Mouse (Mus musculus): ENCODE measurements around the gene Apom.

Apom gene

DNA sequence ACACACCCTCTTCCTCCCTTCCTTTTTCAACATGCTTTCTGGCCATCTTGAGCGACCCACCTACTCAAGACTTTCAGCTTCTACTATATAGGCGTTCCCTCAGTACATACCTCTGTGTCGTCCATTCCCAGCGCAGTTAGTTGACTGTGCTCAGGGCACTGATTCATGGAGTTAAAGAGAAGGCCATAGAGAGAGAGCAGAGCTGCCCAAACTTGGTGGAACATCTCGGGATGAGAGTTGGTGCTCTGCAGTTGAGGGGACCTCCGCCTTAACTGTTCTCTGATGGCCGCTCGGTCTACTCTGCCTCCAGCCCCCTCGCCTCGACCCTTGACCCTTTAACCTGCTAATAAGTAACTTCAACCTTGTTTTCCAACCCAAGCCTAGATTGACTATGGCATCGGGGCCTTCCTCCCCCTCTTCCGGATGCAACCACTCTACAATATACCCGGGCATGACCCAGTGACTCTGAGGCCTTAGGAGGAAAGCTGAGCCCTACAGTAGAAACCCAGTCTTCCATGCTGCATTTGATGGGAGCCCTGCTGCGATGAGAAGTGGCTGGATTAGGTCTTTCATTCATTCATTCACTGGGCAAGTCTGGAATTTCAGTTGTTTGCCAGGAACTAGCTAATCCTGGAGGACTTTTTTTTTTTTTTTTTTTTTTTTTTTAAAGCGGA, at the start of gene Apom:
TSS of gene Apom (minus strand) at position 551 of the 674 bp plus-strand sequence.
- DNase-seq (ENCODE audit: low read depth): no peak

GRCm38 (mm10) chr17:35180093-35180492, 48.2 kb upstream of the Apom start:
- DNase-seq (ENCODE audit: low read depth): peak; percentile 35

DNA sequence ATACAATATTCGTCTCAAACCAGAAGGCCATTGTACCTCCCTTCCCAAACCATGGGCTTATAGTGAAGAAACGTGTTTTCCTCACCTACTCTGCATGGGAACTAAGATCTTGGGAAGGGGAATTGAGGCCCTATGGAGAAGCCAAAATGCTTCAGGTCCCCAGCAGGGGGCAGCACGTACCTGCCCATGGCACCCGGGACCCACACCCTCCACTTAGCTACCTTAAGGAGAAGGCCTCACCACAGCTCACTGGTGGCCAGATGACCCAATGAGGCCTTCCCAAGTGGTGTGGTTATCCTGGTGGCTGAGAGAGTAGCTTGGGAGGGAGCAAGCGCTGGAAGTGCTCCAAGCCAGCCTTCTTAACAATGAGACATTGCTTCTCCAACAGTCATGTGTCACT, 46.7 kb upstream of the Apom start:
- peak; percentile 90 for DNase-seq (ENCODE audit: low read depth)

DNA sequence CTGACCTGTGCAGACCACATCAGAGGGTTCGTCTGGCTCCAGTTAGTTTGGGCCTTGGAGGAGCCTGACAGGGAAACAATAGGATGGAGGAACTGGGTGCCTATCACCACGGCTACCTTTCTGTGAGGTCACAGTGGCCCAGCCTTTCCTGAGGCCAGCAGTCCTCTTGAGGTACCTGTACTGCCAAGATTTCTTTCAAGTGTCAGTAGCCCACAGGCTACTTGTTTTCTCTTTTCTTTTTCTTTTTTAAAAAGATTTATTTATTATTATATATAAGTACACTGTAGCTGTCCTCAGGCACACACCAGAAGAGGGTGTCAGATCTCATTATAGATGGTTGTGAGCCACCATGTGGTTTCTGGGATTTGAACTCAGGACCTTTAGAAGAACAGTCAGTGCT, 44.1 kb upstream of the Apom start, which contains the start of gene Aif1:
TSS of gene Aif1 (minus strand) at position 101 of the 400 bp plus-strand sequence.
- DNase-seq (ENCODE audit: low read depth): no peak

DNA sequence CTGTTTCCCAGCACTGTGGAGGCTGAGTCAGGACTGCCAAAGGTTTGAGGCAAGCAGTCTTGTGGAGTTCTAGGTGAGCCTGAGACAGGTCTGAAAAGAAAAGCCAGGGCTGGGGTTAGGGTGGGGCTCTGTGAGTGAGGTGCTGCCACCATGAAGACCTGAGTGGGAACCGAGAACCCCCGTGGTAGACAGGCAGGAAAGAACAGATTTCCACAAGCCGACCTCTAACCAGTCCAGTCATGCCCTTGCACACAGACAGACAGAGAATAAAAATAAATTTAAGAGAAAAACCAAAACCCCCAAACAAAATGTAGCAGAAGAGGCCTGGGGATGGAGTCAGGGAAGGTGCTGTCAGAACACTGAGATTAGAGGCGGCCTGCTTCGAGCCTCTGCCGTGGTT, 43.5 kb upstream of the Apom start:
- no peak for DNase-seq (ENCODE audit: low read depth)

- DNase-seq (ENCODE audit: low read depth): peak; percentile 51
Observed at GRCm38 (mm10) chr17:35174201-35174977, 42.5 kb upstream of the Apom start.

GRCm38 (mm10) chr17:35173329-35173728, 41.5 kb upstream of the Apom start:
- peak; percentile 76 for DNase-seq (ENCODE audit: low read depth)

DNA sequence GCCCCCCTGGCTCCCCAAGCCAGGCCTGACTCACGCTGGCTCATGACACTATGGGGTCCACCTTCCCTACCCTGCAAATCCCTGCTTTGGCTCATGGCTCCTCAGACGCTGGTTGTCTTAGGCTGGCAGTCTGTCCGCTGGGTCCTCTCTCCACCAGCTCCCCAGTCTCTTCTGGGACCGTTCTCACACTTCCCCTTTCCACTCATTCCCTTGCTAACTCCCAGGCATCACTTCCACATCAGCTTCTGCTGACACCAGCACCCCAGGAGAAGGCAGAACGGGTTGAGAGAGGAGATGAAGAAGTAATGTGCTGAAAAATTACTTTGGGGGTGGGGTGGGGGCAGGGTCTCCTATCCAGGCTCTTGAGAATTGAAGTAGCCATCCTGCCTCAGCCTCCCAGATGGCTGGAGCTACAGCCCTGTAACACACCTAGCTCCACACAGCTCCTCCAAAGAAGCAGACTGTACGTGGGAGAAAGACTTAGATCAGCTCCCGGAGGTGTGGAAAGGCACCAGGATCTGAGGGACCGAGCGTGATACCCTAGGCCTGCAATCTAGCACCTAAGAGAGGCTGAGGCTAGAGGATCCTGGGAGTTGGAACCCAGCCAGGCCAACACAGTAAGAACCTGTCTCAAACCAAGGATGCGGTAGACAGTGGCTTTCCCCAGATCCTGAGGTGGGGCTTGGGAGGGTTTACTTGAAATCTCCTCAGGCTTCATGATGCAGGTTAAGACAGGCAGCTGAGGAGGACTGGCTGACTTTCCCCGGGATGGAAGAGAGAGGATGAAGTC, 40.8 kb upstream of the Apom start:
- peak; percentile 80 for DNase-seq (ENCODE audit: low read depth)

GRCm38 (mm10) chr17:35168541-35169207, 36.8 kb upstream of the Apom start:
- peak; percentile 90 for DNase-seq (ENCODE audit: low read depth)

GRCm38 (mm10) chr17:35167794-35168193, 35.9 kb upstream of the Apom start:
- DNase-seq (ENCODE audit: low read depth): no peak

DNA sequence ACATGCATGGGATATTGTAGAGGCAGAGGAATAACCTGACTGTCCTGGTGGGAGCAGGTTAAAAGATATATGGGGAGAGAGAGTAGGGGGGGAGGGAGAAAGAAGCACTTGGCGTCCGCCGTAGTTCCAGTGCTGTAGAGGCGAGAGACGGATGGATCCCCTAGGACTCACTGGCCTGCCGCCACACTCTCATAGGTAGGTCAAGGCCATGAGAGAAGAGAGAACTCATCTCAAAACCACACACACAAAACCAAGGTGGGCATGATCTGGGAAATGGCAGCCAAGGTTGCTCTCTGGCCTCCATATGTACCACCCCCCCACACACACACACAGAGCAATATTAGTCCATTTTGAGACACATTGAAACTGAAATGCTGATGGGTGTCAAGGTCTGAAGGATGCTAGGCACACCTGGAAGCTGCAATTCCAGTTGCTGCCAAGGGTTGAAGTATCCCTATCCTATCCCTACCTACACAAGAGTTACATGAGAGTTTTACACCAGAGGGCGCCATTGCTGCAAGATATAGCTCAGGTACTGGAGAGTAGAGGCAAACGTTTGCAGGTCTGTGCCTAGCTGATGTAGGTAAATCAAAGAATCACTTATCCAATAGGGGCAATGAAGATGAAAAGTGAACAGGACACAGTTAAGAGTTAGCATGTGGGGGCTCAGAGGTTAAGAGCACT, 34.6 kb upstream of the Apom start:
- peak; percentile 94 for DNase-seq (ENCODE audit: low read depth)

DNA sequence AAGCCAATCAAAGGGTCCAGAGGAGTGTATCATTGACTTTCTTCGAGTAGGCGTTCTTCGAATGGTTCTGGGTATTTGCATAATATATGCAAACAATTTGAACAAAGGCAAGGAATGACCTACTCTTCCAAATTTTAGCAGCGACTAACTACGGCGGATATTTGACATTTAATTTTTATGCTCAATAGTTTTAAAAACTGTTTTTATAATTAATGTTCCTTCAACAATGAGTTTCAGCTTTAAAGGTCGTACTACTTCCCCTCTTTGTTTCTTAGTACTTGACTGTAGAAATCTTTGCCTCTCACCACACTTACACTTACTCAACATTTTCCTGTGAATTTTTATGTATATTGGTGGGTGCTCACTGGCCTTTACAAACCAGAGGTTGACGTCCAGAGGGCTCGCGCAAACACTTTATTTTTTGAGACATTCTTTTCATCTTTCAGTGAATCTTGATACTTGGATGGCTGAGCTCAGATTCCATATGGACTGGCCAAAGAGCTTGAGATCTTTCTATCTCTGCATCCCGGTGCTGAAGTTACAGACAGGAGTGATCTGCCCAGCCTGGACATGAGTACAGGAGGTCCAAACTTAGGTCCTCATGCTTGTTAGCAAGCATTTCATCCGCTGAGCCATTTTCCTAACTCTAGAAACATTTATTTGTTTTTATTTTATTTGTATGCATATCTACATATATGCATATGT, 33.8 kb upstream of the Apom start:
- no peak for DNase-seq (ENCODE audit: low read depth)

DNA sequence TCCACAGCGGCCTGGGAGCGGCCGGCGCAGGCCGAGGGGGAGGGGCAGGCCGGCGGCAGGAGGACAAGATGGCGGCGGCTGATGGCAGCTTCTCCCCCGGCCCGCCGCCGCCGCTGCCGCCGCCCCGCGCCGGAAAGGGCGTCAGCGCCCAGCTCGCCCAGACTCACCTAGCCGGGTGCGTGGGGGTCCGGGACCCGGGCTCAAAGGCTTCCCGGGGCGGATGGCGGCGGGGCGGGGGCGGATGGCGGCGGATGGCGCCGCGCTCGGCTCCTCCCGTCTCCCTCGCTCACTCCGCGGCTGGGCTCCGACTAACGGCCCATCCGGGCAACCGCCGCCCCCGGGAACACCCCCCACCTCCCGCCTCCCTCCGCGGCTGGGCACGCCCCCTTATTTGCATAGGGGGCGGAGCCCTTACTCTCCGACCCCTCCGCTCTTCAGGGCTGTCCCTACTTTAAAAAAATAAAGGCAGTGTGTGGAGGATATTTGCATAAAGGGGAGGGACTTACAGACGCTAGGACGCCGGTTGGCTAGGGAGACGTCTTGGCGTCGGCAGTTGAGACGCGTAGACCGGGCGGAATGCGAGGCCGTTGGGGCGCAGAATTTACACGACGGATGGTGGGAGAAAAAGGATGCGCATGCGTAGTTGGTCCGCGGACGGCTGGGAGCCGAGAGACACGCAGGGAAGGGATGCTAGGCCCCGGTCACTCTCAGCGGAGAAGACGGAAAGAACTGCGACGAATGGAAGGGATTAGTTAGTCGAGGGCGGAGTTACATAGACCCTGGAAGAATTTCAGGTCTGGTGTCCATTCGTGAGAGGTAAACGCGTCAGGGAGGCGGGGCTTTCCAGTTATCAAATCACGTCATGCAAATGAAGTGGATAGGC, 33.0 kb upstream of the Apom start, which contains the start of gene Prrc2a:
TSS of gene Prrc2a (minus strand) at position 330 of the 883 bp plus-strand sequence.
- peak; percentile 99 for DNase-seq (ENCODE audit: low read depth)

GRCm38 (mm10) chr17:35164218-35164567, 32.3 kb upstream of the Apom start:
- no peak for DNase-seq (ENCODE audit: low read depth)

GRCm38 (mm10) chr17:35163326-35164081, 31.7 kb upstream of the Apom start:
- DNase-seq (ENCODE audit: low read depth): no peak

DNA sequence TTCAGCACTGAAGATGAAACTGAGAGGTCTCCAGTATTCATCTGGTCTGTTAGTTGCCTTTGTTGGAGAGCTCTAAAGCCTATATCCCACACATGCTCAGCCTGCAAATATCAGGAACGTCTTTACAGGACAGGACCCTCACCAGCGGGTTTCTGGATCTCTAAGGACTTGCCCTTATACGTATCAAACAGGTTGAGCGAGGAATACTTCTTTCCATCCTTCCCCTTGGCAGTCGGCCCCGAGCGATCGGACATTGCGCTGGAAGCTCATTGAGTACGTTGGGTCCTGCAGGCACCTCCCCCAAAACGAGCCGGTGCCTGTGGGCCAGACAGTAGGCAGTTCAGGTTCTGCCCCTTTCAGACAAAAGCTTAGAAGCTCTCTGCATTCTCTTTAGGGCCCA, 30.9 kb upstream of the Apom start:
- DNase-seq (ENCODE audit: low read depth): no peak

DNA sequence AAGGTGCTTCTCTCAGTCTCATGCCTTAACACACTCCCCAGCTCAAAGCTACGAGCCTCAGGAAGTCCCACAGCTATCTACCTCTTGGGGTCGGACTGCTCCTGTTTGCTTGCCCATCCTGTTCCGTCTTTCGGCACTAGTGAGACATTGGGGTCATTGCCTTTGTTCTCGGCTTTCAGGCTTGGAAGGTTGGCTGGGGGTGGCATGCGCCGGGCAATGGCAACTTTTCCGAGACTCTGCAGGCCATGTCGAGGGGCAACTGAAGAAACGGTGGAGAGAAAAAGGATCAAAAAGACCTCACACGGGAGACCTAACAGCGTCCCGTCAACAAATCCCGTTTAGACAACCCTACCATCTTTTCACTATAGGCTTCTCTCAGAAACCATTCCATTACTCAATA, 30.3 kb upstream of the Apom start:
- no peak for DNase-seq (ENCODE audit: low read depth)

DNA sequence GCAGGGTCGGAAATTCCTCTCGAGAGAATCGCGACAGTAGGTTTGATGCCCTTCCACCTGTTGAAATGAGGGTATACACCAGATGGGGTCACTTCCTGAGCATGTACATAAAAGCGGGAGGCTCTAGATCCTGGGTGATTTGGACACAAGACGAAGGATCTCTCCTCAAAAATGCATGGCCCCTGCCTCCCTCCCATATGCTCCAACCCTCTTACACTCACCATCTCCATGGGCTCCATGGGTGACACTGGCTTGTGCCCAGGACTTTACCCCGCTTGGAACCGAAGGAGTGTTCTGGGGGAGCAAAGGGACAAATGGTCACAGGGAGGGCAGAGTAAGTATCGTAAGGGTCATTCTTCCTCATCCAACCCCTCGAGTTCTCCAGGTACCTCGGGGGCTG, 29.6 kb upstream of the Apom start:
- no peak for DNase-seq (ENCODE audit: low read depth)

- no peak for DNase-seq (ENCODE audit: low read depth)
Observed at GRCm38 (mm10) chr17:35159638-35160037, 27.8 kb upstream of the Apom start.

All from naive thymus-derived CD4-positive, alpha-beta T cell, adult 2 months (primary cell).